Mouse (Mus musculus) bone marrow, adult 2 months (tissue): ENCODE measurements around the gene Bahcc1.

Experiments used
- CTCF ChIP-seq: fragments of 200-500 bp; IDR thresholded peaks from 2 replicates; pipeline ENCODE4 v1.5.1; 2011; ENCODE audit warnings: low read length, control low read depth; ENCODE audit not compliant: control insufficient read depth, insufficient read depth
- POLR2A ChIP-seq: fragments of 200-500 bp; IDR thresholded peaks from 2 replicates; pipeline ENCODE4 v1.6.1; 2011; ENCODE audit warnings: low read depth, mild to moderate bottlenecking, control low read depth, low read length, borderline replicate concordance; ENCODE audit not compliant: control insufficient read depth

DNA sequence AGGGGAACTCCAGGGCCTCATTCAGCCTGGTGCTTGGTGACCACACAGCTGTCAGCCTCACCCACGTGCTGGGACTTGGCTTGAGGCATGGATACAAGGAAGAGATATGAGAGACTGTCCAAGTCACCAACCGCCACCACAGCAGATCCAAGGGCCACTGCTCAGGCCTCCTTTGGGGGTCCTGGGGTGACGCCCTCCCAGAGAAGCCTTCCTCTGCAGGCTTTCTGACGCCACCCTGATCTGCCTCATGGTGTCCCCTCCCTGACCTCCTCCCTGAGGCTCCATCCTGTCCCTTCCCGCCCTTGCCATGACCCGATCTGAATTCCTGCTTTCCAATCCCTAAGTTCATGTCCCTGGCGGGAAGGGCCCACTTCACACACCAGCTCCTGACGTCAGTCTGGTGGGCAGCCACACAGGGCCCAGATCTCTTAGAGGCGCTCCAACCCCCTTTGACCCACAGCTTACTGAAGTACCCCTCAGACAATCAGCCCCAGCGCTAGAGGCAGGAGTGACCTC, 17.0 kb upstream of the Bahcc1 start:
- TF ChIP-seq CTCF (no peak), POLR2A (no peak)
